Mouse (Mus musculus): ENCODE results near the gene Hist1h2be. TPM values are rescaled to one million over a fixed set of nuclear protein-coding genes. Genes with fewer than 3 reads are reported as not detected.
"Not testable (repeated sequence)": the region's sequence is repeated elsewhere in the genome, so short reads cannot be mapped to it uniquely, and the experiment has no call there.

Hist1h2be gene
- polyA plus RNA-seq, 1 experiment from 2014 or later = 1.9 TPM

GRCm38 (mm10) chr13:23584331-23584730 lies 36.6 kb downstream of the Hist1h2be start:
- no peaks in the 10 kb centered on the region for H3K36me3 ChIP-seq (ENCODE audit: control insufficient read depth, insufficient read depth)
- peak overlapping the region; percentile 98 for H3K27ac ChIP-seq (ENCODE audit: low read length)
- peak overlapping the region; percentile 91 for H3K4me2 ChIP-seq (ENCODE audit: low read depth, low read length)
- H3K4me3 ChIP-seq (ENCODE audit: low read length) = peak overlapping the region; percentile 62
- peak overlapping the region; percentile 83 for H3K9ac ChIP-seq (ENCODE audit: low read length)
- H3K27me3 ChIP-seq (ENCODE audit: control insufficient read depth, insufficient read depth, low read length) = no peaks in the 10 kb centered on the region
- H3K4me1 ChIP-seq (ENCODE audit: control insufficient read depth, insufficient read depth, low read length) = peaks cover 13% of the 10 kb centered on the region
- H3K9me3 ChIP-seq (replicated peaks; ENCODE audit: control insufficient read depth, low read length) = no peaks in the 10 kb centered on the region
- no peak for ATAC-seq (replicated peaks; ENCODE audit: extremely low read depth, insufficient read depth, low FRiP score)

GRCm38 (mm10) chr13:23583387-23584068 lies 37.4 kb downstream of the Hist1h2be start:
- no peak overlapping the region for H3K4me2 ChIP-seq (ENCODE audit: low read depth, low read length)
- no peak overlapping the region for H3K4me3 ChIP-seq (ENCODE audit: low read length)
- H3K9me3 ChIP-seq (replicated peaks; ENCODE audit: control insufficient read depth, low read length) = no peaks in the 10 kb centered on the region
- no peaks in the 10 kb centered on the region for H3K36me3 ChIP-seq (ENCODE audit: control insufficient read depth, insufficient read depth)
- no peak overlapping the region for H3K9ac ChIP-seq (ENCODE audit: low read length)
- H3K27me3 ChIP-seq (ENCODE audit: control insufficient read depth, insufficient read depth, low read length) = no peaks in the 10 kb centered on the region
- no peak for ATAC-seq (replicated peaks; ENCODE audit: extremely low read depth, insufficient read depth, low FRiP score)
- H3K27ac ChIP-seq (ENCODE audit: low read length) = peak overlapping the region; percentile 0; the same call in 1 of the 2 replicates
- peaks cover 13% of the 10 kb centered on the region for H3K4me1 ChIP-seq (ENCODE audit: control insufficient read depth, insufficient read depth, low read length)

GRCm38 (mm10) chr13:23582219-23583056 lies 38.5 kb downstream of the Hist1h2be start:
- 19% methylated on average over 6 of the region's 6 CpGs for WGBS
- Histone ChIP-seq H3K9ac (ENCODE audit: low read length) (peak overlapping the region; percentile 75), H3K36me3 (ENCODE audit: control insufficient read depth, insufficient read depth) (no peaks in the 10 kb centered on the region), H3K27me3 (ENCODE audit: control insufficient read depth, insufficient read depth, low read length) (no peaks in the 10 kb centered on the region), H3K4me1 (ENCODE audit: control insufficient read depth, insufficient read depth, low read length) (peaks cover 13% of the 10 kb centered on the region), H3K4me3 (ENCODE audit: low read length) (peak overlapping the region; percentile 57), H3K9me3 (replicated peaks; ENCODE audit: control insufficient read depth, low read length) (no peaks in the 10 kb centered on the region), H3K4me2 (ENCODE audit: low read depth, low read length) (peak overlapping the region; percentile 88), H3K27ac (ENCODE audit: low read length) (peak overlapping the region; percentile 82)
- no peak for ATAC-seq (replicated peaks; ENCODE audit: extremely low read depth, insufficient read depth, low FRiP score)

GRCm38 (mm10) chr13:23581408-23582218 lies 39.3 kb downstream of the Hist1h2be start, which contains the start of gene Hist1h4d:
Gene Hist1h4d (plus strand): TSS chr13:23581598.
- Histone ChIP-seq H3K4me2 (ENCODE audit: low read depth, low read length) (peak within 1 kb of the TSS; percentile 88), H3K9ac (ENCODE audit: low read length) (peak within 1 kb of the TSS; percentile 75), H3K4me1 (ENCODE audit: control insufficient read depth, insufficient read depth, low read length) (peaks cover 18% of the 10 kb centered on the region), H3K27ac (ENCODE audit: low read length) (peak within 1 kb of the TSS; percentile 82), H3K4me3 (ENCODE audit: low read length) (peak within 1 kb of the TSS; percentile 57), H3K36me3 (ENCODE audit: control insufficient read depth, insufficient read depth) (no peaks in the 10 kb centered on the region), H3K27me3 (ENCODE audit: control insufficient read depth, insufficient read depth, low read length) (no peaks in the 10 kb centered on the region), H3K9me3 (replicated peaks; ENCODE audit: control insufficient read depth, low read length) (no peaks in the 10 kb centered on the region)
- whole genome bisulfite sequencing = under 1% methylated on average over 43 of the region's 43 CpGs
- ATAC-seq (replicated peaks; ENCODE audit: extremely low read depth, insufficient read depth, low FRiP score) = peak; percentile 83

GRCm38 (mm10) chr13:23577835-23578234 lies 43.1 kb downstream of the Hist1h2be start:
- Histone ChIP-seq H3K36me3 (ENCODE audit: control insufficient read depth, insufficient read depth) (no peaks in the 10 kb centered on the region), H3K4me2 (ENCODE audit: low read depth, low read length) (no peak overlapping the region), H3K9me3 (replicated peaks; ENCODE audit: control insufficient read depth, low read length) (no peaks in the 10 kb centered on the region), H3K9ac (ENCODE audit: low read length) (no peak overlapping the region), H3K4me1 (ENCODE audit: control insufficient read depth, insufficient read depth, low read length) (peaks cover 24% of the 10 kb centered on the region), H3K27me3 (ENCODE audit: control insufficient read depth, insufficient read depth, low read length) (no peaks in the 10 kb centered on the region), H3K4me3 (ENCODE audit: low read length) (no peak overlapping the region), H3K27ac (ENCODE audit: low read length) (no peak overlapping the region)
- no peak for ATAC-seq (replicated peaks; ENCODE audit: extremely low read depth, insufficient read depth, low FRiP score)
- WGBS = 95% methylated on average over 1 of the region's 1 CpGs

GRCm38 (mm10) chr13:23576906-23577639 lies 43.9 kb downstream of the Hist1h2be start:
- Histone ChIP-seq H3K4me2 (ENCODE audit: low read depth, low read length) (peak overlapping the region; percentile 62), H3K4me3 (ENCODE audit: low read length) (peak overlapping the region; percentile 52), H3K36me3 (ENCODE audit: control insufficient read depth, insufficient read depth) (no peaks in the 10 kb centered on the region), H3K27me3 (ENCODE audit: control insufficient read depth, insufficient read depth, low read length) (no peaks in the 10 kb centered on the region), H3K4me1 (ENCODE audit: control insufficient read depth, insufficient read depth, low read length) (peaks cover 27% of the 10 kb centered on the region), H3K9me3 (replicated peaks; ENCODE audit: control insufficient read depth, low read length) (no peaks in the 10 kb centered on the region), H3K27ac (ENCODE audit: low read length) (peak overlapping the region; percentile 66), H3K9ac (ENCODE audit: low read length) (peak overlapping the region; percentile 72; the same call in 1 of the 2 replicates)
- ATAC-seq (replicated peaks; ENCODE audit: extremely low read depth, insufficient read depth, low FRiP score) = no peak
- WGBS = 56% methylated on average over 6 of the region's 6 CpGs

- no peaks in the 10 kb centered on the region for H3K27me3 ChIP-seq (ENCODE audit: control insufficient read depth, insufficient read depth, low read length)
- no peaks in the 10 kb centered on the region for H3K9me3 ChIP-seq (replicated peaks; ENCODE audit: control insufficient read depth, low read length)
- 23% methylated on average over 7 of the region's 7 CpGs for WGBS
- H3K9ac ChIP-seq (ENCODE audit: low read length) = peak overlapping the region; percentile 72
- ATAC-seq (replicated peaks; ENCODE audit: extremely low read depth, insufficient read depth, low FRiP score) = no peak
- H3K4me2 ChIP-seq (ENCODE audit: low read depth, low read length) = peak overlapping the region; percentile 62
- H3K4me3 ChIP-seq (ENCODE audit: low read length) = peak overlapping the region; percentile 52
- no peaks in the 10 kb centered on the region for H3K36me3 ChIP-seq (ENCODE audit: control insufficient read depth, insufficient read depth)
- peaks cover 26% of the 10 kb centered on the region for H3K4me1 ChIP-seq (ENCODE audit: control insufficient read depth, insufficient read depth, low read length)
- peak overlapping the region; percentile 66 for H3K27ac ChIP-seq (ENCODE audit: low read length)
Observed at GRCm38 (mm10) chr13:23576351-23576881, 44.5 kb downstream of the Hist1h2be start.

GRCm38 (mm10) chr13:23575864-23576313 lies 45.0 kb downstream of the Hist1h2be start:
- Histone ChIP-seq H3K4me3 (ENCODE audit: low read length) (peak overlapping the region; percentile 52), H3K9ac (ENCODE audit: low read length) (peak overlapping the region; percentile 72), H3K27ac (ENCODE audit: low read length) (peak overlapping the region; percentile 66), H3K4me2 (ENCODE audit: low read depth, low read length) (peak overlapping the region; percentile 62), H3K4me1 (ENCODE audit: control insufficient read depth, insufficient read depth, low read length) (peaks cover 26% of the 10 kb centered on the region)
- not testable (repeated sequence) for H3K27me3 ChIP-seq (ENCODE audit: control insufficient read depth, insufficient read depth, low read length); H3K36me3 ChIP-seq (ENCODE audit: control insufficient read depth, insufficient read depth); H3K9me3 ChIP-seq (replicated peaks; ENCODE audit: control insufficient read depth, low read length); ATAC-seq (replicated peaks; ENCODE audit: extremely low read depth, insufficient read depth, low FRiP score)
- WGBS = 2% methylated on average over 13 of the region's 40 CpGs
